Mouse (Mus musculus) 416B (cell line): ENCODE results near the gene Gm9046.
"Not testable (repeated sequence)": the region's sequence is repeated elsewhere in the genome, so short reads cannot be mapped to it uniquely, and the experiment has no call there.

Source experiments
- DNase-seq: peaks from one replicate; pipeline ENCODE4 v3.0.0; 2011; ENCODE audit warnings: low read depth

The Gm9046 gene

DNA sequence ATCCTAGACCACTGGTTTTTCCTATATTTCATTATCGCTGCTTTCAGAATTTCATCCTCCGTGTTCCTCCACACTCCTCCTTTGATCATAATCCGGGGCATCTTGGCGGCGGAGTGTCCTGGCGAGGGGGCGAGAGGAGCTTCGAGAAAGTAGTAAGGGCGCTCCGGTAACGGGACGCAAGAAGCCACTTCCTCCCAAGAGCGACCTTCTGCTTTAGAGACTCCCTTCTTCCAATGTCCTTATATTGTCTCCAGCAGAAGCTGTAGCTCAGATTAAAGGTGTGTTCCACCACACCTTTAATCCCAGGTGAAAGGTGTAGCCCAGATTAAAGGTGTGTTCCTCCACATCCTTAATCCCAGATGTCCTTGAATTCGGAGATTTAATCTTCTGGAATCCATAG lies at the start of gene Gm9046:
Gm9046 (minus strand) TSS at position 101 of the 400 bp plus-strand sequence.
- DNase-seq = not testable (repeated sequence)

DNA sequence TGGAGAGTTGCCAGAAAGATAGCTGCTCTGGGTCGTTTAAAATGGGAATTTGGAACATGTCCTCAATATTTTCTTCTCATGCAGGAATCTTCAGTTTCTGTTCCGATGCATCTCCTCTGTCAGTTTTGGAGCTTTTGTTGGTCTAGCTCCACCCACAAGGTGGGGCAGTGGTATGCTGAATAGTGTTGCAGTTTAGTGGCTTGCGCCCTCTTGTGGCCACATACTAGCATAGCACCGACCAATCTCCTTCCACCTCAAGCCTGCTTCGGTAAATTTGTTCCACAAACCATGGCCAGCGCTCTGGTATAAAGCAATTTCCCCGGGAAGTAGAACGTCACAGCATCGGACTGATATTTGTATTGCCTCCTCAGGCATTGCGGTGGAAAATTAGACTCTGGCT lies 27.4 kb upstream of the Gm9046 start:
- DNase-seq = peak; percentile 84

DNA sequence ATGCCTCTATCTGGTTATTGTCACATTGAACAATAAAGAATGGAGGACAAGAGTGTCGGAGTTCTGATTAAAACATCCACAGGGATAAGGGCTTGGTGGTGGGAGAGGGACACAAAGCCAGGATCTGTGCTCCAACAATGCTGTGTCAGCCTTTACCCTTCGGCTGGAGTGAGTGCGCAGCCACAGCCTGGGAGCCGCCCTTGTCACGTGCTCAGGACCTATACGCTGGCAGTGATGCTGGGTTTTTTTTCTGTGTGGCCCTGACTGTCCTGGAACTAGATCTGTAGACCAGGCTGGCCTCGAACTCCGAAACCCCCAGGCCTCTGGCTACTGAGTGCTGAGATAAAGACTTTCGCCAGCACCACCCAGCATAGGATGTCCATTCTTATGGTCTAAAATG lies 26.5 kb upstream of the Gm9046 start:
- no peak for DNase-seq

- not testable (repeated sequence) for DNase-seq
Observed at GRCm38 (mm10) chr10:118354005-118354404, 10.9 kb upstream of the Gm9046 start, which contains the start of gene Gm9049. Gene Gm9049, minus strand, starts transcription at chr10:118354105.

DNA sequence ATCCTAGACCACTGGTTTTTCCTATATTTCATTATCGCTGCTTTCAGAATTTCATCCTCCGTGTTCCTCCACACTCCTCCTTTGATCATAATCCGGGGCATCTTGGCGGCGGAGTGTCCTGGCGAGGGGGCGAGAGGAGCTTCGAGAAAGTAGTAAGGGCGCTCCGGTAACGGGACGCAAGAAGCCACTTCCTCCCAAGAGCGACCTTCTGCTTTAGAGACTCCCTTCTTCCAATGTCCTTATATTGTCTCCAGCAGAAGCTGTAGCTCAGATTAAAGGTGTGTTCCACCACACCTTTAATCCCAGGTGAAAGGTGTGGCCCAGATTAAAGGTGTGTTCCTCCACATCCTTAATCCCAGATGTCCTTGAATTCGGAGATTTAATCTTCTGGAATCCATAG lies 5.5 kb upstream of the Gm9046 start, which contains the start of gene Gm9048:
Gm9048 (minus strand) TSS at position 101 of the 400 bp plus-strand sequence.
- not testable (repeated sequence) for DNase-seq

DNA sequence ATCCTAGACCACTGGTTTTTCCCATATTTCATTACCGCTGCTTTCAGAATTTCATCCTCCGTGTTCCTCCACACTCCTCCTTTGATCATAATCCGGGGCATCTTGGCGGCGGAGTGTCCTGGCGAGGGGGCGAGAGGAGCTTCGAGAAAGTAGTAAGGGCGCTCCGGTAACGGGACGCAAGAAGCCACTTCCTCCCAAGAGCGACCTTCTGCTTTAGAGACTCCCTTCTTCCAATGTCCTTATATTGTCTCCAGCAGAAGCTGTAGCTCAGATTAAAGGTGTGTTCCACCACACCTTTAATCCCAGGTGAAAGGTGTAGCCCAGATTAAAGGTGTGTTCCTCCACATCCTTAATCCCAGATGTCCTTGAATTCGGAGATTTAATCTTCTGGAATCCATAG lies 5.3 kb downstream of the Gm9046 start, which contains the start of gene Gm9045:
Gm9045 (minus strand) TSS at position 101 of the 400 bp plus-strand sequence.
- DNase-seq = not testable (repeated sequence)

DNA sequence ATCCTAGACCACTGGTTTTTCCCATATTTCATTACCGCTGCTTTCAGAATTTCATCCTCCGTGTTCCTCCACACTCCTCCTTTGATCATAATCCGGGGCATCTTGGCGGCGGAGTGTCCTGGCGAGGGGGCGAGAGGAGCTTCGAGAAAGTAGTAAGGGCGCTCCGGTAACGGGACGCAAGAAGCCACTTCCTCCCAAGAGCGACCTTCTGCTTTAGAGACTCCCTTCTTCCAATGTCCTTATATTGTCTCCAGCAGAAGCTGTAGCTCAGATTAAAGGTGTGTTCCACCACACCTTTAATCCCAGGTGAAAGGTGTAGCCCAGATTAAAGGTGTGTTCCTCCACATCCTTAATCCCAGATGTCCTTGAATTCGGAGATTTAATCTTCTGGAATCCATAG lies 10.7 kb downstream of the Gm9046 start, which contains the start of gene Gm9044:
Gm9044 (minus strand) TSS at position 101 of the 400 bp plus-strand sequence.
- not testable (repeated sequence) for DNase-seq

- not testable (repeated sequence) for DNase-seq
Observed at GRCm38 (mm10) chr10:118326869-118327268, 16.2 kb downstream of the Gm9046 start, which contains the start of gene Gm9040. Gene Gm9040, minus strand, starts transcription at chr10:118326969.

DNA sequence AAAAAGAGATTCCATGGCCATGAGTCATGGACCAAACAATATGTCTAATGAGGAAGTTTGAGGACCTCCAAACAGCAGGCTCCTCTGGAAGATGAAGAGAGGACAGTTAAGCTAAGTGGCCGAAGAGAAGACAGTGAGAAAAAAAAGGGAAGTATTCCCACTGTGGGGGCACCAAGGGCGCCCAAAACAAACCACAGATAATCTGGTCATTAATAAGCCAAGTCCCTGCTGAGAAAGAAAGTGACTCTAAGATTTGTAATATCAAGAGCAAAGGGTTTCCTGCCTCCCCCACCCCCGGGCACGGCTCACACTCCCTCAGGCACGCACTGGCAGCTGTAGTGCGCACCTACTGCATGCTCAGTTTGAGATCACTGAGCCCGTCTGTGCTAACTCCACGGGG lies 24.0 kb downstream of the Gm9046 start:
- DNase-seq = no peak

DNA sequence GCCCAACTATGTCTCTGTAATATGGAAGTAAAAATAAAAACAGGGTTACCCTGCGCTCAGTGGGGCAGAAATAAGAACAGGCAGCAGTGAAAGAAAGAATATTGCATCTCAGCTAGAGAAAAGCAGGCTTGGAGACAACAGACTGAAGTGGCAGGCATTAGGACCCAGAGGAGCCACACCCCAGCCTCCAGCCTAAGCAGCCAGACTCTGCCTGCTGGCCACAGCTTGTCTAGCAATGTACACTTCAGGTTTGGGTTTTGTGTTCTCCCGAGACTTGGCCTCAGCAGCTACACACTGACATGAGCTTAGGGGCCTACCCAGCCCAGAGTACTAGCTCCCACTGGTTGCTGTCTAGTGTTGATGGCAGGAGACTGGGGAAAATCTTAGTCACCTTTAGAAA lies 40.9 kb downstream of the Gm9046 start:
- not testable (repeated sequence) for DNase-seq

DNA sequence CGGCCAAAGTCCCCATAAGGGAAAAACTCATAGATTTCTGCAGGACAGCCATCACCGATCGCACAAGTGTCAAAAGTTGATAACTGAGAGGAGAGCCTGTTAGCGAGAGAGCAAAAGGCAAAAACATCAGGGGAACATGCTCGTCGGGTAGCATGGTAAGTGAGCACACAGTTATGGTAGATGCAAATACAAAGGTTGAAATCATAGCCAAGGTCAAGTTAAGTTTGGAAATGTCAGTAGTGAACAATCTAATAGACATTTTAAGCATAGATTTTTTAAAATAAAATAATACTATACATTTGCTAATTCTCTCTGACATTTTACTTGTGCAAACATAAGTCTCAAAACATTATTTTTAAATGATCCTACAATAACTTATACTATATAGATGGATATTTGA lies 48.1 kb downstream of the Gm9046 start, which contains the start of gene Iltifb:
Iltifb (minus strand) TSS at position 101 of the 400 bp plus-strand sequence.
- DNase-seq = no peak
